Mouse (Mus musculus) v-Abl transformed pro-B cells (cell line): Measurements from ENCODE around the gene Gm45717.

Experiments
- in situ Hi-C, 2 experiments: fragments of 400-800 bp; cut with MboI; formaldehyde crosslinking; loops; one replicate each; pipeline ENCODE4 v1.15.1; 2025; ENCODE audit not compliant: unreplicated experiment in 2 of 2

The Gm45717 gene

GRCm38 (mm10) chr7:140949824-140950530, 5.8 kb downstream of the Gm45717 start, which contains the start of gene Ifitm5:
Gene Ifitm5, minus strand, starts transcription at chr7:140950291.
- in situ Hi-C loops, result loop anchor here (5.0 to 25.0 kb wide), 2 partner anchors 38 to 237 kb away; partner anchors contain the start of genes Hras (in 1 of the 2) and Lrrc56 (in 1 of the 2)

- in situ Hi-C loops, result loop anchor here in 1 of 2 experiments (5.0 kb wide), 1 partner anchor 37 kb away; no protein-coding TSS in a partner anchor
Observed at GRCm38 (mm10) chr7:140949255-140949654, 6.5 kb downstream of the Gm45717 start.

GRCm38 (mm10) chr7:140948161-140948560, 7.6 kb downstream of the Gm45717 start:
- in situ Hi-C loops, result loop anchor here in 1 of 2 experiments (5.0 kb wide), 1 partner anchor 36 kb away; no protein-coding TSS in a partner anchor

DNA sequence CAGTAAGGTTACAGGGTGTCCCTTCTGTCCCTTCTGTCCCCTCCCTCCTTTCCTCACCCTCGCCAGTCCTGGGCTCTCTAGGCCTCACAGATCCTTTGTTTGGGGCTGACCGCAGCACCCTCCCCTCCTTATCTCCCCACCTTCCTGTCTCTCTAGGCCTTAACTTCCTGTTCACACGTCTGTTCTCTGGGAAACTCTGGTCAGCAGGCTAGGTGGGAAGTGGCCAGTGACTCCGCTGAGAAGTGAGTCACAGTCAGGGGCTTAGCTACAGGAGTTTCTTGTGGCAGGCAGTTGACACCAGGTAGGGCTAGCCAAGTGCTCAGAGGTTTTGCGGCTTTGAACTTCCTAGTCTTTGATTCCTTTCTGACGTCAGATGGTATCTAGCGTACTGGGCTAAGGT, 8.8 kb downstream of the Gm45717 start:
- in situ Hi-C loops, result loop anchor here in 1 of 2 experiments (5.0 kb wide), 1 partner anchor 35 kb away; no protein-coding TSS in a partner anchor

- in situ Hi-C loops, result loop anchor here in 1 of 2 experiments (5.0 kb wide), 1 partner anchor 34 kb away; no protein-coding TSS in a partner anchor
Observed at GRCm38 (mm10) chr7:140946311-140946710, 9.4 kb downstream of the Gm45717 start.

DNA sequence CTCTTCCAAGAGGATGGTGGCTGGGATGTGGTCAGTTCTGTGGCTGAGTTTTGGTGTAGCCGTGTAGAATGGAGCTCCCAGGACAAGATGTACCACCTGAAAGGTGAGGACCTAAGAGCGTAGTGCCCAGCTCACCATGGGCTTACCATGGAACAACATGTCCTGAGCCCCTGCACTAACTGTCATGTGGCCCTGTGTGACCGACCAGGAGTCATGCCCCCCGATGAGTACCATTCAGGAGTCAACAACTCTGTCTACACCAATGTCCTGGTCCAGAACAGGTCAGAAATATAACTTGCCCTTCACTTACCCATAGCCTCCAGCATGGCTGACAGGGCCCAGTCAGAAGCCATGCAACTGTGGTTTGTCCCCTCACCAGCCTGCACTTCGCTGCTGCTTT, 10.5 kb downstream of the Gm45717 start:
- in situ Hi-C loops, result loop anchor here in 1 of 2 experiments (5.0 kb wide), 1 partner anchor 33 kb away; no protein-coding TSS in a partner anchor

GRCm38 (mm10) chr7:140944236-140944635, 11.5 kb downstream of the Gm45717 start:
- in situ Hi-C loops, result no loop called here

GRCm38 (mm10) chr7:140943356-140943755, 12.4 kb downstream of the Gm45717 start:
- in situ Hi-C loops, result no loop called here

- in situ Hi-C loops, result no loop called here
Observed at GRCm38 (mm10) chr7:140942811-140943210, 12.9 kb downstream of the Gm45717 start.

DNA sequence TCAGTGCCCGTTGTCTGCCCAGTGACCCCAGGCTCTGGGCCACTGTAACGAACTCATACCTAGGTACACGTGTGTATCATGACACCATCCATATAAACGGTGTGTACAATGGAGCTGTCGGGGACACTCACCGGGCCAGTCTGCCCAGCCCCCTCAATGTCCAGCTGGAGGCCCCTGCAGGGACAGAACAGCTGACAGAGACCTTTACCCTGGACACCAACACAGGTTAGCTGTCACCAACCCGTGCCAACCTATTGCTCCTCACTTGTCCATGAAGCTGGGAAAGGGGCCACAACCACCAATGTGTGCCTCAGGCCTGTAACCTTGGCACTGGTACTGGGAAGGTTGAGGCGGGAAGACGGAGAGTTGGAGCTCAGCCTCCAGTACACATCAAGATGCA, 13.4 kb downstream of the Gm45717 start:
- in situ Hi-C loops, result no loop called here

DNA sequence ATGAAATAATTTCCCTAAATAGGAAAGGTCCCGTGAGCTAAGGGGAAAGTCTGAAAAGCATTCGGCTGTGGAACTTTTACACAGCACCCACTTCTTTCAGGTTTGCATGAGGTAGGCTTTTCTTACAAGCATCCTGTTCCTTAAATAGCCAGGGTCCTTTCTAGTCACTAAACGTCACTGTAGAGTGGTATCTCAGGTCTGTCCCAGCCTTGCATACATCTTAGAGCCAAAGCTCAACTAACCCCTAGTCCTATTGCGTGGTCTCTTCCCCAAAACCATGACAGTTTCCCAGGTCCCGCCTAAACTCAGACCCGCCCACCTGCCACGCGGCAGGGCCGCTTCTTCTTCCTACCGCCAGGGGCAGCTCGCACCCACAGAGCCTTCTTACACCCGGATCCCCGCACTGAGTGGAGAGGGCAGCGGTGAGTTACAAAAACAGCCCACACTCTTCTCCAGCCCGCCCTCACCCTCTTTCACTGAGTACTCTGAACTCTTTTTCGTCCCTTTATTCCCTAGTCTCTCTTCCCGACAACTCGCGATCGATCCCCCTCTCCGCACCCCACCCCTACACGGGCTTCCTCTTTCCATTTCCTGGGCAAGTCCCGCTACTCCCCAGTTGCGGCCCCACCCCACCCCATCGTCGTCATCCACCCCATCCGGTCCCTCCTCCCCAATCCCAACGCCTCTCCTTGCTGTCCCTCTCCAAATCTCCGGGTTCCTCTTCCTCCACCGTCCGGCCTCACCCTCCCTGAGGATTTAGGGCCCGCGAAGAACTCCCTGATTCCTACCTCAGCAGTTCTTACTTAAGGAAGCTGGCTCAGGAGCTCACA, 14.3 kb downstream of the Gm45717 start, which contains the start of gene Pgghg:
Pgghg (plus strand) TSS at position 170 of the 830 bp plus-strand sequence.
- in situ Hi-C loops, result no loop called here

DNA sequence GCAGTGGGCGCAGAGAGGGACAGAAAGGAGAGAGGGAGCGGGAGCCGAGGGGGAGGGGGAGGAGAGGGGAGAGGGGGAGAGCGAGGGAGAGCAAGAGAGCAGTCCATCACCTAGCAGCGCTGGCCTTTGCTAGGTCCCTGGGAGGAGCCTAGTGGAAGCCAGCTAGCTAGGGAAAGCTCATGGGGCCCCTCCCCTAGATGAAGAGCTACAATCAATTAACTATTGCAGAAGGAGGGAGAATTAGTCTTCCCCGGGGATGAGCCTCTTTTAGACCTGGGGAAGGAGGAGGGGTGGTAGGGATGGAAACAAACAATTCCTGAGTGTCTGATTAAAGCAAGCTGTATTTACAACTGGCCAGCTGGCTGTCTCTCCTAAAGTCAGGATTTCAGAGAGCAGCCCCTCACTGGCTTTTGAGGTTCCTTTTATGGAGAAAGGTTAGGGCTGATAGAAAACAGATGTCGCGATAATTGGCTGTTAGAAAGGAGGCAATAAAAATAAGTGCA, 16.0 kb downstream of the Gm45717 start:
- in situ Hi-C loops, result no loop called here

DNA sequence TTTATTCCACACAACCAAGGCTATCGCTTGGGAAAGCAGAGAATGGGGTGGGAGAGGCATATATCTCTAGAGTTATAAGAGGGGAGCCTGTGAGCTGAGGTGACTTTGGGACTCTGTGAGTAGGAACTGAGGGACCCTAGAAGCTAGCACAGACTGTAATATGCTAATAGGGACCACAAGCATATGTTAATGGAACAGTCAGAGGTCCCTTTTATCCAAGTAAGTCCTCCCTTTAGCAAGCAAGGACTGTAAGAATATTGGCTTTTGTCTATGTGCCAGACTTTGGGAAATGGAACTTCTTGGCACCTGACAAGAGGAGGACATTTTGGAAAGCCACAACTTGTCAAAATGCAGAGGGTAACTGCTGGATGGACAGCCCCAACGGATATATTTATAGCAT, 16.8 kb downstream of the Gm45717 start:
- in situ Hi-C loops, result no loop called here

DNA sequence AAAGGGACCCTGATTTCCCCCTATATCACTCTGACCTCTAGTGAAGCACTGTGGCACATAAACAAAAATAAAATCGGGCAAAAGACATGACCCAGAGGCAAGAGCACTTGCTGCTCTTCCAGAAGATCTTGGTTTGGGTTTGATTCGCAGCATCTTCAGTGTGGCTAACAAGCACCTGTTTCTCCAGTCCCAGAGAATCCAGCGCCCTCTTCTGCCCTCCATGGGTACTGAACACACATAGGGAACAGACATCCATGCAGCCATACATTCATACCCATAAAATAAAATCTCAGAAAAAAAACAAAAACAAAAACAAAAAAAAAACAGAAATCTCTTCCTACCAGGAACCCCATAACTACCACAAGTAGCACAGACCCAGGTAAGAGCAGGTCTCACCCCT, 17.3 kb downstream of the Gm45717 start:
- in situ Hi-C loops, result no loop called here

DNA sequence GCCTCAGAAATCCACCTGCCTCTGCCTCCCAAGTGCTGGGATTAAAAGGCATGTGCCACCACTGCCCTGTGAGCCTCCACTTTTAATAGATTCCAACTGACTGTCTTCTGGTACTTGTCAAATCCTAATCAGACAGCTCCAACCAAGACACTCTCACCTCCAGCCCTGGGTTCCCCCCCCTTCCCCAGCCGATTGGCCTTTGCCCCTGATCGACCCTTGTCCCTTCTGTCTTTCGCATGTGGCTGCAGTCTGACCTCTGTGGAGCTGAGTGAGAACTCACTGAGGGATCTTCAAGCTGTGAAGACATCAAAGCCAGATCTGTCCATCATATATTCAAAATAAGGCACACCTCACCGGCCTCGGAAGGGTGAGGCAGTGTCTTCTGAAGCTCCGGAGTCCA, 28.6 kb downstream of the Gm45717 start:
- in situ Hi-C loops, result no loop called here

DNA sequence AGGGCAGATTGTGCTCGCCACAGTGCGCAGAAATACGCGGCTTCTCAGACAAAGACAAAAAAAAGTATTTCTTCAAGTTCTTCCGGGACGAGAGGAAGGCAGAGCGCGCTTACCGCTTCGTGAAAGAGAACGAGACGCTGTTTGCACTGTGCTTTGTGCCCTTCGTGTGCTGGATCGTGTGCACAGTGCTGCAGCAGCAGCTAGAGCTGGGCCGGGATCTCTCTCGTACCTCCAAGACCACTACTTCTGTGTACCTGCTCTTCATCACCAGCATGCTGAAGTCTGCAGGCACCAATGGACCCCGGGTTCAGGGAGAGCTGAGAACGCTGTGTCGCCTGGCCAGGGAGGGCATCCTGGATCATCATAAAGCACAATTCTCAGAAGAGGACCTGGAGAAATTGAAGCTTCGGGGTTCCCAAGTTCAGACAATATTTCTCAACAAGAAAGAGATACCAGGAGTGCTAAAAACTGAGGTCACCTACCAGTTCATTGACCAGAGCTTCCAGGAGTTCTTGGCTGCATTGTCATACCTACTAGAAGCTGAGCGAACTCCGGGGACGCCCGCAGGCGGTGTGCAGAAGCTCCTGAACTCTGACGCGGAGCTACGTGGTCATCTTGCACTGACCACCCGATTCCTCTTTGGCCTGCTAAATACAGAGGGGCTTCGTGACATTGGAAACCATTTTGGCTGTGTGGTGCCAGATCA, 32.5 kb downstream of the Gm45717 start:
- in situ Hi-C loops, result no loop called here

DNA sequence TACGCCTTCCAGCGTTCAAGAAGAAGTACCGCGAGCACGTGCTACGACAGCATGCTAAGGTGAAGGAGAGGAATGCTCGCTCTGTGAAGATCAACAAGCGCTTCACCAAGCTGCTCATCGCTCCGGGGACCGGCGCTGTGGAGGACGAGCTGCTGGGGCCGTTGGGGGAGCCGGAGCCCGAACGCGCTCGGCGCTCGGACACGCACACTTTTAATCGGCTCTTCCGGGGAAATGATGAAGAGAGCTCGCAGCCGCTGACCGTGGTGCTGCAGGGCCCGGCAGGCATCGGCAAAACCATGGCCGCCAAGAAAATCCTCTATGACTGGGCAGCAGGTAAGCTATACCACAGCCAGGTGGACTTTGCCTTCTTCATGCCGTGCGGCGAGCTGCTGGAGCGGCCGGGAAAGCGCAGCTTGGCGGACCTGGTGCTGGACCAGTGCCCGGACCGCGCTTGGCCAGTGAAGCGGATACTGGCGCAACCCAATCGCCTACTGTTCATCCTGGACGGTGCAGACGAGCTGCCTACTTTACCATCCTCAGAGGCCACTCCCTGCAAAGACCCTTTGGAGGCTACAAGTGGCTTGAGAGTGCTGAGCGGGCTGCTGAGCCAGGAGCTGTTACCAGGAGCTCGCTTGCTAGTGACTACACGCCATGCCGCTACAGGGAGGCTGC, 33.2 kb downstream of the Gm45717 start:
- in situ Hi-C loops, result no loop called here

- in situ Hi-C loops, result no loop called here
Observed at GRCm38 (mm10) chr7:140921225-140921975, 34.3 kb downstream of the Gm45717 start.

GRCm38 (mm10) chr7:140920418-140921029, 35.2 kb downstream of the Gm45717 start, which contains the start of gene Nlrp6:
Gene Nlrp6, plus strand, starts transcription at chr7:140920902.
- in situ Hi-C loops, result no loop called here
